Mouse (Mus musculus): ENCODE data around the gene Lrrc4.

Lrrc4 gene

GRCm38 (mm10) chr6:28855442-28855841 lies 23.9 kb upstream of the Lrrc4 start:
- DNase-seq (ENCODE audit: low read depth, low spot score): no peak

GRCm38 (mm10) chr6:28854598-28854997 lies 23.1 kb upstream of the Lrrc4 start:
- no peak for DNase-seq (ENCODE audit: low read depth, low spot score)

GRCm38 (mm10) chr6:28853654-28854053 lies 22.1 kb upstream of the Lrrc4 start:
- peak; percentile 81 for DNase-seq (ENCODE audit: low read depth, low spot score)

- no peak for DNase-seq (ENCODE audit: low read depth, low spot score)
Measured at GRCm38 (mm10) chr6:28853164-28853563, 21.6 kb upstream of the Lrrc4 start.

GRCm38 (mm10) chr6:28852342-28852741 lies 20.8 kb upstream of the Lrrc4 start:
- DNase-seq (ENCODE audit: low read depth, low spot score): no peak

- peak; percentile 47 for DNase-seq (ENCODE audit: low read depth, low spot score)
Measured at GRCm38 (mm10) chr6:28850326-28850900, 18.9 kb upstream of the Lrrc4 start.

GRCm38 (mm10) chr6:28849317-28849716 lies 17.8 kb upstream of the Lrrc4 start:
- peak; percentile 50 for DNase-seq (ENCODE audit: low read depth, low spot score)

GRCm38 (mm10) chr6:28848891-28849290 lies 17.3 kb upstream of the Lrrc4 start:
- DNase-seq (ENCODE audit: low read depth, low spot score): peak; percentile 33

GRCm38 (mm10) chr6:28848285-28848794 lies 16.8 kb upstream of the Lrrc4 start:
- DNase-seq (ENCODE audit: low read depth, low spot score): peak; percentile 63

- peak; percentile 59 for DNase-seq (ENCODE audit: low read depth, low spot score)
Measured at GRCm38 (mm10) chr6:28847616-28848015, 16.1 kb upstream of the Lrrc4 start.

GRCm38 (mm10) chr6:28845610-28846009 lies 14.1 kb upstream of the Lrrc4 start:
- peak; percentile 94 for DNase-seq (ENCODE audit: low read depth, low spot score)

GRCm38 (mm10) chr6:28842375-28843276 lies 11.1 kb upstream of the Lrrc4 start:
- DNase-seq (ENCODE audit: low read depth, low spot score): peak; percentile 55

- peak; percentile 88 for DNase-seq (ENCODE audit: low read depth, low spot score)
Measured at GRCm38 (mm10) chr6:28841569-28841968, 10.0 kb upstream of the Lrrc4 start.

GRCm38 (mm10) chr6:28836600-28836999 lies 5.1 kb upstream of the Lrrc4 start:
- DNase-seq (ENCODE audit: low read depth, low spot score): peak; percentile 37

GRCm38 (mm10) chr6:28834046-28834445 lies 2.5 kb upstream of the Lrrc4 start:
- no peak for DNase-seq (ENCODE audit: low read depth, low spot score)

GRCm38 (mm10) chr6:28833380-28833822 lies 1.9 kb upstream of the Lrrc4 start:
- DNase-seq (ENCODE audit: low read depth, low spot score): no peak

- DNase-seq (ENCODE audit: low read depth, low spot score): no peak
Measured at GRCm38 (mm10) chr6:28832751-28833291, 1.3 kb upstream of the Lrrc4 start.

GRCm38 (mm10) chr6:28831854-28832750 lies 555 bp upstream of the Lrrc4 start:
- no peak for DNase-seq (ENCODE audit: low read depth, low spot score)

GRCm38 (mm10) chr6:28830306-28830705 lies 1.2 kb downstream of the Lrrc4 start:
- no peak for DNase-seq (ENCODE audit: low read depth, low spot score)

- DNase-seq (ENCODE audit: low read depth, low spot score): peak; percentile 76
Measured at GRCm38 (mm10) chr6:28828593-28828992, 3.0 kb downstream of the Lrrc4 start.

- DNase-seq (ENCODE audit: low read depth, low spot score): peak; percentile 36
Measured at GRCm38 (mm10) chr6:28827565-28827964, 4.0 kb downstream of the Lrrc4 start.
